Mouse (Mus musculus): ENCODE measurements around the gene Rpl24. TPM values are rescaled to one million over a fixed set of nuclear protein-coding genes. Genes with fewer than 3 reads are reported as not detected.

Gene Rpl24
- polyA plus RNA-seq, 1 experiment from 2014 or later, result 585 TPM

Other genes starting within 250 kb of the Rpl24 start
- 1.2 and 1.4 TPM in 2 replicates for gene Nfkbiz, start 127.4 kb upstream of the Rpl24 start, polyA plus RNA-seq (2015; fragmentation: Nextera tagmentation; extraction: Ambion mirVana)
- 1.3 and 1.5 TPM in 2 replicates for gene Nxpe3, start 71.0 kb upstream of the Rpl24 start, polyA plus RNA-seq (2015; fragmentation: Nextera tagmentation; extraction: Ambion mirVana)
- 16.3 and 17.8 TPM in 2 replicates for gene Cep97, start 31.4 kb upstream of the Rpl24 start, polyA plus RNA-seq (2015; fragmentation: Nextera tagmentation; extraction: Ambion mirVana)
- gene Zbtb11, start 7.6 kb downstream of the Rpl24 start, polyA plus RNA-seq (2015; fragmentation: Nextera tagmentation; extraction: Ambion mirVana), result 20.2 and 20.8 TPM in 2 replicates
- gene Pcnp, start 63.5 kb downstream of the Rpl24 start, polyA plus RNA-seq (2015; fragmentation: Nextera tagmentation; extraction: Ambion mirVana), result 234 and 248 TPM in 2 replicates
- gene Trmt10c, start 71.5 kb downstream of the Rpl24 start, polyA plus RNA-seq (2015; fragmentation: Nextera tagmentation; extraction: Ambion mirVana), result 25.1 and 25.7 TPM in 2 replicates
- gene Senp7, start 82.1 kb downstream of the Rpl24 start, polyA plus RNA-seq (2015; fragmentation: Nextera tagmentation; extraction: Ambion mirVana), result 57.7 and 58.4 TPM in 2 replicates
- 0.13 and 0.18 TPM in 2 replicates for gene Impg2, start 238.0 kb downstream of the Rpl24 start, polyA plus RNA-seq (2015; fragmentation: Nextera tagmentation; extraction: Ambion mirVana)

Measured in forebrain, embryonic 15.5 days (tissue).